Mouse (Mus musculus) embryo, embryonic 11.5 days (tissue): Measurements from ENCODE around the gene Pcdh20.
A peak's percentile ranks its signal among the peaks of the same experiment; 100 is the strongest.

ENCODE experiments used
- DNase-seq: peaks from one replicate; pipeline ENCODE4 v3.0.0-alpha.2; 2012; ENCODE audit warnings: low read depth, low spot score

Pcdh20 gene

DNA sequence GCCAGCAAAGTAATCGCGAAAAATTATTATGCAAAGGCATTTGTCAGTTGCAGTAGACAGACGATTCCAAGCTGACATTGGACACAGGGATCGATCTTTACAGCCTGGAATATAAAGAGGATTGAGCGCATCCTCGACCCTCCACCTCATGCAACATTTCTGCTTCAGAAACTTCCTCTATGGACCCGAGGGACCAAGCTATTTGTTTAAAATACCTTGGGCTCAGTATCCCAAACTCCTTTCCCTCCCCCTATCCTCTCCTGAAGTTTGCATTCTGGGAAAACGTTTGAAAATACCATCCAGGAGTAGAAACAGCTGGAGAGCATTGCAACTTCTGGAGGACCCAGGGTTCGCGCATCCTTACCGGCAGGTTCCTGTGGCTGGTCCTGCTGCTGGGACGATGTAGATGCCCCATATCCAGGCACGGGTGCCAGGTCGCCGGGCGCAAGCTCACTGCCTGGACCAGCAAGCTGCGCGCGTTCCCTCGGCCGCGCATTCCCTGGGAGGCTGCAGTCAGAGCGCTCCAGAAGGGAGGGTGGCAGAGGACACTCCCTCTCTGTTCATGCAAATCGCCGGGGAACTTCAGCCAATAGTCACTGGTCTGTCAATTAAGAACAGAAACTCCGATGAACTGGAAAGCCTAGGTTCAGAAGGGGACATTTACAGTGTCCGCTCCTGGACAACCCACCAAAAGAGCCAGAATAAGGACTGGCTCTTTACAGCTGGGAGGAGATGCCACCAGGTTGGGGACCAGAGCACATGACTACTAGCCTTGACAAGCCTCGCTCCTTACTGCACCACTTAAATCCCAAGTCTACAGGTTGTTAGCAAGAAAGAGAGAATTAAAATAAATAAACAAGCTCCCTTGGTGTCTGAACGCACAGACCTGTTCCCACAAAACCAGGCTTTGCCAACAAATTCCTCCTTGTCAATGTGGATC, at the start of gene Pcdh20:
TSS of gene Pcdh20 (minus strand) at position 902 of the 940 bp plus-strand sequence.
- peak; percentile 29 for DNase-seq

DNA sequence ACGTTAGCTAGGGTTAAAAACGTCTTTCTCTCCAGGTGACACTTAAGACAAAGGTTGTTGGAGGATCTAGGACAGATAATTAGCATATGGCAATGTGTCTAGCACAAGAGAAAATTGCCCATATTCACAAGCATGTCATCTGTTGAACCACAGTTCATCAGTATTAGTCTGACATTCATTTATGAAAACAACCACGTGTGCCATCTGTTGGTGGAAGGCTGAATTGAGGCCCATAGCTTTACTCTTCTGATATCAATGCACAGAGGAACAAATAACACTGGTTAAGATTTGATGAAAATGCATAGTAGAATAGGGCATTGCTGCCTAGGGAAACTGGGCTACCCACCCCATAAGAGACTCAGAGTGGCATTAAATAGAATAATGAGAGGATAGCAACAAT, 8.7 kb upstream of the Pcdh20 start:
- DNase-seq: no peak

DNA sequence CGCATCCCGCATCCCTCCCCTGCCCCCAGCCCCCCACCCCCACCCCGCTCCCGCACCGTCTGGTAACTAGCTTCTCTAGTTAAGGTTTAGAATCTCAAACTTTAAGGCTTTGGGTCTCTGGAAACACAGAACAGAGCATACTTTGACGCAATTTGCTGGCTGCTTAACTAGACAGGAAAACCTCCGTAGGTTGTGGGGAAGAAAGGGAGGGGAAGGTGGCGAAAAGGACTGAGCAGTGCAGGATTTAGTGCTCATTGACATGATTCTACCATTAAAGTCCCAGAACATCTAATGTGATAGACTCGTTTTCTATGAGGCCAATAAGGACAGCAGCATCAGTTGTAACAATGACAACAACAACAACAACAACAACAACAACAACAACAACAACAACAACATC, 1.2 kb downstream of the Pcdh20 start:
- DNase-seq: no peak

DNA sequence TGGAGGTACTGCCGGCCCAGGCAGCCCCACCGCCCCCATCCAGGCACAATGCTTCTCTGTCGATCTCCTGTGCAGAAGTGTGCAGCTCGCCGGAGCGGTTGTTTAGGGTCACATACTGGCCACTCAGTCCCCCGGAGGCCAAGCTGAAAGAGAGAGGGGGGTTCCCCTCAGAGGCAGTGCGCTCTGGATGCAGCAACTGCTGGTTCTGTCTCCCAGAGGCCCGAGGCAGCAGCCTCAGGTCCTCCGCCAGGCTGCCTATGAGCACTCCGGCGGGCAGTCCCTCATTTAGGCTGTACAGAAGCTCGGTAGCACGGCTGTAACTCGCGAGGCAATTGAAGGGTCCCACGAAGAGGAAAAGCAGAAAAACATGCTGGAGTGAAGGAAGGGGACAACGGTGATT, 1.8 kb downstream of the Pcdh20 start:
- no peak for DNase-seq

DNA sequence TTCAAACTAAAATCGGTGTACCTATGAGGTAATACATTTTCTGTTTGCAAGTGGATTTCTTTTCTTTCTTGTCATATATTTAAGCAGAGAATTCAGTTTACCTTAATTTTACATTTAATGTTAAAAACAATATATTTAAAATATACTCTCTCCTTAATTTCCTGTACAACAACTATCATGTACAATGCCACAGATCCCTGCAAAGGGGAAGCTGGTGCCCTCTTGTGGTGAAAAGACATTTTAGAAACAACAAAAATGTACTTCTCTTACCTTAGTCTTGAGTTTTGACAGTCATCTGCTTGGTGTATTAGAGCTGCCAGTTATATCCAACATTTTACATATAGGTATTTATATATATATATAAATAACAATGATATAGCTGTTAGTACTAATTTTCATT, 4.8 kb downstream of the Pcdh20 start:
- DNase-seq: no peak

DNA sequence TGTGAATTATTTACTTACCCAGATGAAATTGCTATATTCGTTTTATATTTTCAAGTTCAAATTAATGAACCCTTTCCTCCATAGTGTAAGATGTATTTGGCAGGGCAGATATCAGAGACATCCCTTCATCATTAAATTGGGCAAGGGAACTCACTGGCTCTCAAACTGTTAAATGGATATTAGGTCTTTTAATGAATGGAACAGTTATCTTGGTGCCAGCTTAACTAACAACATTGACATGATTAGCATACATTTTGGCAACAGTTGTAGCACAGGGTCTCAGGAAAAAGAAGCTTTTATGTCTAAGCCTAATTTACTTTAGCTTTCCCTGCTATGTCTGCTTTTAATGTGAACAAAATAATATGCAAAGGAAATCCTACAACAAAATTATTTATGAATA, 6.8 kb downstream of the Pcdh20 start:
- no peak for DNase-seq

DNA sequence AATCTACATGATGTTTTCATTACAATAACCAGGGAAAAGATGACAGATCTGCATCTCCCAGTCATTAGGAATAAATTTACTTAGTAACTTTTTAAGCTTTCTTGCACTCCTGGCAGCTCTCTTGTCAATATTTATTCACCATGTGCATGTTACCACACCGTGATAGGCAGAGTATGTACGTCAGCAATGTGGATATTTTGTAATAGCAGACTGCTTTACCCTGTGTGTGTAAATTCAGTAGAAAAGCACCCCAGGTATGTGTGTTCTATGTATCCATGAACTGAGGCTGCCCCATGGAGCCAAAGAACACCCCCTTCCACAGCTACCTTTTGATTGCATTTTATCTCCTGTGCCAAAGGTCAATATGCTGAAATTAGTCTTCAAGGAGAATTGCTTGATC, 7.8 kb downstream of the Pcdh20 start:
- DNase-seq: no peak

DNA sequence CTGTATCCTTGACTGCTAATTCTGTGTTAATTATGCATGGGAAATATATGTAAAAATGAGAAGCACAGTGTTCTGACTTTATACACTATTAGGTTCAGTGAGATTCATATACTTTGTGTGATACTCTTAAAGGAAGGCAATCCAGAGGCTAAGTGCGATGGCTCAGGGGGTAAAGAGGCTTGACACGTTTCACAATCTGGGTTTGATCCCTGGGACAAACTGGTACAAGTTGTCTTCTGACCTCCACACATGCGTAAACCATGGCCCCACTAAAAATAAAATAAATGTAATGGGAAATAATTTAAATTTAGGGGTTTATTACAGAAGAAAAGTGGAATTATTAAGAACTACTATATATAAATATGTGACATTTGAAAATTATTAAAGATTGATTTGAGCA, 8.3 kb downstream of the Pcdh20 start:
- no peak for DNase-seq

DNA sequence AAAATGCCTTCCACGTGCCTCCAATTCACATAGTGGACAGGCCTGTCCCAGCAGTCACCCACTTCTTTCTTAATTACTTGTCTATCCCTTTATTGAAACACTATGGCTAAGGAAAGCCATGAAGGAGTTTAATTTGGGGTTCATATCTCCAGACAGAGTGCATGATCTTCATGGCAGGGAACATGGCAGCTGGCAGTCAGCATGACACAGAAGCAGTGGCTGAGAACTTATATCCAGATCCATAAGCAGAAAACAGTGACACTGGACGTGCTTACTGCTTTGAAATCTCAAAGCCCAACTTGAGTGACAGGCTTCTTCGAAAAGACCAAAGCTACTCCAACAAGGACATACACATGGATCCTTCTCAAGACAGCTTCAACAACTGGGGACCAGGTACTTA, 10.5 kb downstream of the Pcdh20 start:
- no peak for DNase-seq

DNA sequence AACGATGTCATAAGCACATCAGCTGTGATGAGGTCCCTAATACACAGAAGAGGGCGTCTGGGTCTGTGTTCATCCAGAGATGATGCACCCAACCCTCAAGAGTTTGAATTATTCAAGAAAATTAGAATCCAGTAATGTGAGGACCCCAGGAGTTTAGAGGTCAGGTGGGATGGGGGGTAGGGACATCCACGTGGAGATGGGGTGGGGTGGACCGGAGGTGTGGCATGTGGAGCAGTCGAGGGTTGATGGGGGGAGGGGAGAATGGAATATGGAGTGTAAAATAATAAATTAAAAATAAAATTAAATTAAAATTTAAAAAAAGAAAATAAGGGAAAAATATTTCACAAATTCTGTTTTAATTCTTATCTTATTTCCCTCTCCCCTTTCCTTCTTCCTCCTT, 27.9 kb downstream of the Pcdh20 start:
- no peak for DNase-seq

DNA sequence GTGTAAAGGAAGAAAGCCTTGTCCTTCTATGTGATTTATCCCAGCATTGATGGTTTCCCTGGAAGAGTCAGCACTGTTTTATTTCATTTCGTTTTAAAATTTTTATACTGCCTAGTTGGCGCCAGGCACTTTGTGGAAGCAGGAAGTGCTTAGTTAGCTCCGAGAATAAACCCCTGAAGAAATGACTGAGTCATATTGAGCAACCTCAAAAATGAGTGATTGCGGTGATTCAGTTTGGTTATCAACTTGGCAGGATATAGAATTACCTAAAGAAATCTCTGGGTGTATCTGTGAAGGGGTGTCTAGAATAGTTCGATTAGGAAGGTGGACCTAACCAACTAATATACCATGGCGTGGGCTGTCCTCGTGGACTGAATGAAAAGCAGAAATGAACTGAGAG, 41.8 kb downstream of the Pcdh20 start:
- no peak for DNase-seq

DNA sequence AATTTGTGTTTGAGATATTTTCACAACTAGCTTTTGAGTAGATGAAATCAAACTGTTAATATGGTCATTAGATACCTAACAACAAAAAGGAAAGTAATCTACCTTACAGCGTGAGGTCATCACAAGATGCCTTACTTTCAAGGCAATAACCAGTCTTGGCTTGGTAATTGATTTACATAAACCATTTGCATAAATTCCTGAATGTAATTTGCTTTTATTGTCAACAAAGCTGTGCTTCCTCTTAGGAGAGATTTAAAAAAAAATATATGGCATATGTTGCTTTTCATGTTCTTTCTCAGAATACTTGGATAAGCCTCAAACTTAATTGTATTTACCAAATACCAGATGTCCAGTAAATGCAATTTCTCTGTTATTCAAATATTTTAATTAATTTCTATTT, 43.8 kb downstream of the Pcdh20 start:
- DNase-seq: no peak
